Mouse (Mus musculus): Measurements from ENCODE around the gene Elavl1.

GRCm38 (mm10) chr8:4305838-4306237 lies 19.4 kb downstream of the Elavl1 start:
- TF ChIP-seq CTCF (IDR thresholded peaks at IDR 0.05; ENCODE audit: low read depth) (no peak), EP300 (IDR thresholded peaks at IDR 0.05; ENCODE audit: low read depth) (no peak)
